Mouse (Mus musculus) mouse trophoblast stem cell (cell line): ENCODE measurements around the gene Arhgap28.

Experiments
- in situ Hi-C, 2 experiments: fragments of 300-500 bp; cut with MseI, MboI; formaldehyde crosslinking; loops; 2 replicates in 1 of 2; 3 replicates in 1 of 2; pipeline ENCODE4 v1.15.1; 2025

Arhgap28 gene

GRCm38 (mm10) chr17:68003741-68004560 lies at the start of gene Arhgap28:
TSS of gene Arhgap28 (minus strand) at chr17:68004120.
- in situ Hi-C loops, result no loop called here

- in situ Hi-C loops, result no loop called here
Measured at GRCm38 (mm10) chr17:68046341-68046675, 42.4 kb upstream of the Arhgap28 start.

GRCm38 (mm10) chr17:68045655-68046340 lies 41.9 kb upstream of the Arhgap28 start:
- in situ Hi-C loops, result no loop called here

- in situ Hi-C loops, result no loop called here
Measured at GRCm38 (mm10) chr17:68042377-68042776, 38.5 kb upstream of the Arhgap28 start.

GRCm38 (mm10) chr17:68037011-68037410 lies 33.1 kb upstream of the Arhgap28 start:
- in situ Hi-C loops, result no loop called here

- in situ Hi-C loops, result no loop called here
Measured at GRCm38 (mm10) chr17:68029495-68029894, 25.6 kb upstream of the Arhgap28 start.

GRCm38 (mm10) chr17:68028519-68028918 lies 24.6 kb upstream of the Arhgap28 start:
- in situ Hi-C loops, result no loop called here

GRCm38 (mm10) chr17:68024327-68024726 lies 20.4 kb upstream of the Arhgap28 start:
- in situ Hi-C loops, result no loop called here

GRCm38 (mm10) chr17:68019466-68020065 lies 15.6 kb upstream of the Arhgap28 start:
- in situ Hi-C loops, result no loop called here

- in situ Hi-C loops, result no loop called here
Measured at GRCm38 (mm10) chr17:68017095-68017494, 13.2 kb upstream of the Arhgap28 start.

GRCm38 (mm10) chr17:68011606-68012005 lies 7.7 kb upstream of the Arhgap28 start:
- in situ Hi-C loops, result no loop called here

GRCm38 (mm10) chr17:68010041-68010440 lies 6.1 kb upstream of the Arhgap28 start:
- in situ Hi-C loops, result no loop called here

GRCm38 (mm10) chr17:68004581-68005330 lies 836 bp upstream of the Arhgap28 start:
- in situ Hi-C loops, result no loop called here

GRCm38 (mm10) chr17:68002608-68003595 lies 1.0 kb downstream of the Arhgap28 start:
- in situ Hi-C loops, result no loop called here

- in situ Hi-C loops, result no loop called here
Measured at GRCm38 (mm10) chr17:67999801-68000200, 4.1 kb downstream of the Arhgap28 start.

GRCm38 (mm10) chr17:67996769-67997155 lies 7.2 kb downstream of the Arhgap28 start:
- in situ Hi-C loops, result no loop called here

- in situ Hi-C loops, result no loop called here
Measured at GRCm38 (mm10) chr17:67996097-67996768, 7.7 kb downstream of the Arhgap28 start.

- in situ Hi-C loops, result no loop called here
Measured at GRCm38 (mm10) chr17:67995277-67995819, 8.6 kb downstream of the Arhgap28 start.

- in situ Hi-C loops, result no loop called here
Measured at GRCm38 (mm10) chr17:67994861-67995260, 9.1 kb downstream of the Arhgap28 start.
